Mouse (Mus musculus): Measurements from ENCODE around the gene Shisa8.

GRCm38 (mm10) chr15:82217980-82218379 is 5.4 kb upstream of the Shisa8 start:
- TF ChIP-seq POLR2A (IDR thresholded peaks at IDR 0.05; ENCODE audit: borderline replicate concordance, insufficient read depth, low read length) (no peak), CTCF (IDR thresholded peaks at IDR 0.05; ENCODE audit: borderline replicate concordance, insufficient read depth, low read depth, low read length) (no peak)

All from cerebellum, adult 2 months (tissue).